Mouse (Mus musculus) embryonic fibroblast, embryonic 13.5 days (primary cell): Measurements from ENCODE around the gene Ribc1.

Source experiments
- CTCF ChIP-seq: IDR thresholded peaks from 2 replicates; pipeline ENCODE4 v1.5.1; 2011; ENCODE audit warnings: mild to moderate bottlenecking, control low read depth, low read length, moderate library complexity, borderline replicate concordance; ENCODE audit not compliant: insufficient read depth
- POLR2A ChIP-seq: IDR thresholded peaks from 2 replicates; pipeline ENCODE4 v1.6.1; 2011; ENCODE audit warnings: low read depth, mild to moderate bottlenecking, control low read depth, low read length, moderate library complexity

DNA sequence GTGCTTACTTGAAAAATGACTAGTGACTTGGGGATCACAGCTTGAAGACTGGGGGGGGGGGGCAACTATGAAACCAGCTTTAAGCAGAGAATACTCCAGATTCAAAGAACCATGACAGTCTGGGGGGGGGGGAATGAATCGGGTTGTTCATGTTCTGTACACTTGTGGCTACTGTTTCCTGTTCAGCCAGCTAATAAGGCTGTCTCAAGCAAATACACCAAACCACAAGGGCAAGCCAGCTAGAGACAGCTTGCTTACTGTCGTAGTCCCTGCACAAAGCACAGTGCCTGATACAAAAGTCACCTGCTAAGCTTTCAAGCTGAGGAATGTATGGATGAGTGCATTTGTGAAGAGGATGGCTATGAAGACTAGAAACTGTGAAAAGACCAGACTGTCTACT is 49.6 kb upstream of the Ribc1 start:
- TF ChIP-seq CTCF: no peak
- no peak for TF ChIP-seq POLR2A
